ENCODE assay signal across 8 mouse cellular contexts in genomic region chr3:95972873-95973634, GRCm38 (mm10). TPM values are rescaled to one million over a fixed set of nuclear protein-coding genes. Genes with fewer than 3 reads are reported as not detected.
DNase-seq lines count a peak whose midpoint lies in the region; ATAC-seq and TF ChIP-seq lines count a peak whose summit lies in the region.

No protein-coding gene starts in this region.

- TF ChIP-seq POLR2A in spleen, adult 2 months (IDR thresholded peaks at IDR 0.05; ENCODE audit: low read depth, low read length): peak; percentile 58; the same call in 1 of the 2 replicates

- no peaks in the 10 kb centered on the region for H3K36me3 ChIP-seq in hindbrain, embryonic 10.5 days
- no peaks in the 10 kb centered on the region for H3K36me3 ChIP-seq in spleen, adult 2 months (ENCODE audit: control insufficient read depth, insufficient read depth, low read length)

- no peak for DNase-seq in layer of hippocampus, adult 2 months (ENCODE audit: low spot score in 2 of 2)
- DNase-seq in layer of hippocampus, postnatal 25 days (ENCODE audit: extremely low spot score in 1 of 2, low spot score in 1 of 2): no peak
- DNase-seq in hindbrain, embryonic 10.5 days (ENCODE audit: low spot score): peak; percentile 81
- peak; percentile 30 for DNase-seq in lung, postnatal 14 days
- peak; percentile 79 to 82 for DNase-seq in spleen, adult 2 months (ENCODE audit: low read depth in 1 of 2, low spot score in 2 of 2)
- no peak for DNase-seq in urinary bladder, postnatal 14 days (ENCODE audit: low spot score)
- no peak for DNase-seq in urinary bladder, postnatal 4 days (ENCODE audit: low spot score in 2 of 2)

- peaks cover 26% of the 10 kb centered on the region for H3K27me3 ChIP-seq in hindbrain, embryonic 10.5 days (ENCODE audit: insufficient read depth, poor library complexity, severe bottlenecking)
- no peaks in the 10 kb centered on the region for H3K27me3 ChIP-seq in spleen, adult 2 months (ENCODE audit: control insufficient read depth, insufficient read depth, low read length)

- H3K4me3 ChIP-seq in layer of hippocampus, adult 2 months: peak overlapping the region; percentile 26
- H3K4me3 ChIP-seq in hindbrain, embryonic 10.5 days: peak overlapping the region; percentile 43
- peak overlapping the region; percentile 58 for H3K4me3 ChIP-seq in spleen, adult 2 months (ENCODE audit: extremely low read depth, insufficient read depth, insufficient read length)

- no peak for TF ChIP-seq CTCF in layer of hippocampus, adult 2 months (conservative IDR thresholded peaks at IDR 0.05)
- TF ChIP-seq CTCF in spleen, adult 2 months (IDR thresholded peaks at IDR 0.05; ENCODE audit: extremely low read depth, insufficient read depth, insufficient read length, insufficient replicate concordance): no peak

- H3K4me1 ChIP-seq in hindbrain, embryonic 10.5 days (replicated peaks): peaks cover 22% of the 10 kb centered on the region
- peaks cover 32% of the 10 kb centered on the region; the same call in 1 of the 2 replicates for H3K4me1 ChIP-seq in spleen, adult 2 months (ENCODE audit: control insufficient read depth, insufficient read depth, insufficient read length)

- H3K27ac ChIP-seq in layer of hippocampus, adult 2 months: peak overlapping the region; percentile 78
- H3K27ac ChIP-seq in hindbrain, embryonic 10.5 days: peak overlapping the region; percentile 81
- H3K27ac ChIP-seq in spleen, adult 2 months (ENCODE audit: insufficient read depth, low read length): peak overlapping the region; percentile 99

- WGBS in hindbrain, embryonic 10.5 days: 2% methylated on average over 34 of the region's 34 CpGs
- WGBS in spleen, adult 2 months: 15% methylated on average over 34 of the region's 34 CpGs

- no peaks in the 10 kb centered on the region for H3K9me3 ChIP-seq in hindbrain, embryonic 10.5 days

- ATAC-seq in common myeloid progenitor, adult 5-6 weeks (replicated peaks; ENCODE audit: low read depth, poor library complexity, severe bottlenecking): peak; percentile 75

RNA-seq across cellular contexts. Expression of gene Plekho1, which starts 22.7 kb away (rescaled TPM):
- 10 to 100 TPM; 39.3 to 44.1 TPM for total RNA-seq in layer of hippocampus, adult 2 months (2021)
- 10 to 100 TPM; 37.0 to 41.3 TPM for total RNA-seq in layer of hippocampus, postnatal 25 days (2021)
- 28.9 and 33.8 TPM in 2 replicates for total RNA-seq in common myeloid progenitor, adult 5-6 weeks (2017)
- 75.0 and 83.5 TPM in 2 replicates for polyA plus RNA-seq in hindbrain, embryonic 10.5 days (2016; fragmentation: Nextera tagmentation; extraction: Ambion mirVana)
- polyA plus RNA-seq in spleen, adult 2 months (2012; rRNA removed): 60.1 and 91.7 TPM in 2 replicates

RNA-seq across cellular contexts. Expression of gene Anp32e, which starts 44.0 kb away (rescaled TPM):
- 10 to 100 TPM; 78.9 to 80.6 TPM for total RNA-seq in layer of hippocampus, adult 2 months (2021)
- total RNA-seq in layer of hippocampus, postnatal 25 days (2021): 10 to 100 TPM; 73.8 to 73.9 TPM
- total RNA-seq in common myeloid progenitor, adult 5-6 weeks (2017): 560 and 574 TPM in 2 replicates
- 266 and 352 TPM in 2 replicates for polyA plus RNA-seq in hindbrain, embryonic 10.5 days (2016; fragmentation: Nextera tagmentation; extraction: Ambion mirVana)
- polyA plus RNA-seq in spleen, adult 2 months (2012; rRNA removed): 12.7 and 21.2 TPM in 2 replicates

Comparison
In these comparisons a context has a peak if more than half of its experiments do, and no peak if none do; other contexts are left out.
1. DNase-seq: peak in hindbrain, embryonic 10.5 days (single experiment), lung, postnatal 14 days (single experiment) and spleen, adult 2 months (2 of 2); none in layer of hippocampus, adult 2 months (0 of 2), layer of hippocampus, postnatal 25 days (0 of 2), urinary bladder, postnatal 14 days (single experiment) and urinary bladder, postnatal 4 days (0 of 2).
2. Peak in every context shown above with its lines, with median percentiles within 50 percentile points of each other: H3K27ac ChIP-seq and H3K4me3 ChIP-seq.